Mouse (Mus musculus) cerebellum, adult 11 months (tissue): ENCODE measurements around the gene Gzmd.
"Not testable (repeated sequence)": the region's sequence is repeated elsewhere in the genome, so short reads cannot be mapped to it uniquely, and the experiment has no call there.

ENCODE experiments used
- DNase-seq: peaks from one replicate; pipeline ENCODE4 v3.0.0; 2022

The Gzmd gene

GRCm38 (mm10) chr14:56132508-56132907 lies at the start of gene Gzmd:
TSS of gene Gzmd (minus strand) at chr14:56132608.
- not testable (repeated sequence) for DNase-seq

DNA sequence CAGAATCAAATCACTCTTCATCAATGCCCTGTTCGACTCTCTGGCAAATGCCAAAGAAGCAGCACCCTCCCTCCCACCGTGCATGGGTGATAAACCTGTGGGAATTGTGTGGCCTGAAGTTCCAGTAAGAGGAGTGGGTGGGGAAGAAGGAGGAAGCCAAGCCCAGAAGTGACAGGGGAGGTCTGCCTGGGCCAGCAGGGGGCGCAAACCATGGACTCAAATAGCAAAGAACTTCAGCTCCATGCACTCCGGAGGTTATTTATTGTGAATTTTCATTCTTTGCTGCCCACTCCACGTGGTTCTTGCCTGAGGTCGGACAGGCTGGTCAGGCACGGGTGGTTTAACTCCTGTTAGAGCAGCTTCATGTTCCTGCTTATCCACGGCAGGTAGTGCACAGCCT lies 45.2 kb upstream of the Gzmd start:
- not testable (repeated sequence) for DNase-seq

DNA sequence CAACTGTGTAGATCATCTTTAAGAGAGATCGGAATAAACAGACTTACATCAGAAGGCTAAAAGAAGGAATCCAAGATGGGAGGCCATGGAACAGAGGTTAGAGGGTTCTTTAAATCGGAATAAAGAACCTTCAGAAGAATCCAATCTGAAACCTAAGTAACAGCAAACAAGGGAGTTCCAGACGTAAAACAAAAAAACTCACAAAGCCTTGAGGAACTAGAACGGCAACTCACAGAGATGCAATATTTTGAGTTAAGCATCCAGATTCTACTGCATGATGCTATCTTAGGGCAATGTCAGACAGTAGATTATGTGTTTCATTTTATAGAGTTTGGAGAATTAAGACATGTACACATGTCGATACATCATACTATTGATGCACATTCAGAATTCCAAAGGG lies 42.1 kb upstream of the Gzmd start, which contains the start of gene Gzmn:
Gene Gzmn (minus strand): TSS at position 101 of the 400 bp plus-strand sequence.
- DNase-seq = no peak

DNA sequence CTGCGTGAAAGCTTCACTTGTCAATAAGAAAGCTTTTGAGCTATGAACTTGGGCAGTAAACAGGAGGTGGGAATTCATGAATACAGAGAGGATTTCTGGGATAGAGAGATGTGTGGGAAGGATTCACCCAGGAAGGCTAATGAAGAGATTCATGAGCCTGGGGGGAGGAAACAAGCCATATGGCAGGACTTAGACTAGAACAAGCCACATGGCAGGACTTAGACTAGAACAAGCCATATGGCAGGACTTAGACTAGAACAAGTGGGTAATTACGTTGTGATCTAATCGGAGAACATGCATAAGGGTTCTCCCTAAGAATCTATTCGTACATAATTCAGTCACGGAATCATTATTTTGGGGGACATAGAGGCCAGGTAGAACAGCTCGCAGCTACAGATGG lies 41.0 kb upstream of the Gzmd start:
- DNase-seq = peak; percentile 16

GRCm38 (mm10) chr14:56172744-56173143 lies 40.3 kb upstream of the Gzmd start:
- no peak for DNase-seq

- no peak for DNase-seq
These were observed 35.6 kb upstream of the Gzmd start for GRCm38 (mm10) chr14:56168009-56168408.

GRCm38 (mm10) chr14:56162109-56162508 lies 29.7 kb upstream of the Gzmd start:
- peak; percentile 46 for DNase-seq

- DNase-seq = not testable (repeated sequence)
These were observed 27.1 kb upstream of the Gzmd start, which contains the start of gene Gzmg for GRCm38 (mm10) chr14:56159479-56159878. TSS of gene Gzmg (minus strand) at chr14:56159579.

DNA sequence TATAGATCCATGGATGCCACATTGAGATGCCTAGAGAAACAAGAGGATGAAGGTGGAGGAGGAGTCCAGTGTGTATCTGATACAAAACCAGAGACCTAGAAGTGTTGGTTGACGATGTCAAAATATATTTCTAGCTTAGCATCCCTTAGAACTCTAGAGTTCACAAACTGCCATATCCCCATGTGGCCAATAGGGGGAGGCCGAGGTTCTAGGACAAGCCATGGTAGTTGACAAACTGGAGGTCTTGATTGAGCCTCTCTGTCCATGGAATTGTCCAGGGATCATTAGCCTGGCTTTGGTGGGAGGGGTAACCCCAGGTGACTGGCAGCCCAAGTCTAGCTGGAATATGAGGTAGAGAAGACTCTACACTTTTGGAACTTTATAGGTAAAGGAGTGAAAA lies 22.9 kb upstream of the Gzmd start:
- DNase-seq = no peak

- DNase-seq = peak; percentile 7
These were observed 1.3 kb upstream of the Gzmd start for GRCm38 (mm10) chr14:56133675-56134074.

DNA sequence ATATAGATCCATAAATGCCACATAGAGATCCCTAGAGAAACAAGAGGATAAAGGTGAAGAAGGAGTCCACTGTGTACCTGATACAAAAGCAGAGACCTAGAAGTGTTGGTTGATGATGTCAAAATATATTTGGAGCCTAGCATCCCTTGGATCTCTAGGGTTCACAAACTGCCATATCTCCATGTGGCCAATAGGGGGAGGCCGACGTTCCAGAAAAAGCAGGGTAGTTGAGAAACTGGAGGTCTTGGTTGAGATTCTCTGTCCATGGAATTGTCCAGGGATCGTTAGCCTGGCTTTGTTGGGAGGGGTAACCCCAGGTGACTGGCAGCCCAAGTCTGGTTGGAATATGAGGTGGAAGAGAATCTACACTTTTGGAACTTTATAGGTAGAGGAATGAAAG lies 4.1 kb downstream of the Gzmd start:
- no peak for DNase-seq

DNA sequence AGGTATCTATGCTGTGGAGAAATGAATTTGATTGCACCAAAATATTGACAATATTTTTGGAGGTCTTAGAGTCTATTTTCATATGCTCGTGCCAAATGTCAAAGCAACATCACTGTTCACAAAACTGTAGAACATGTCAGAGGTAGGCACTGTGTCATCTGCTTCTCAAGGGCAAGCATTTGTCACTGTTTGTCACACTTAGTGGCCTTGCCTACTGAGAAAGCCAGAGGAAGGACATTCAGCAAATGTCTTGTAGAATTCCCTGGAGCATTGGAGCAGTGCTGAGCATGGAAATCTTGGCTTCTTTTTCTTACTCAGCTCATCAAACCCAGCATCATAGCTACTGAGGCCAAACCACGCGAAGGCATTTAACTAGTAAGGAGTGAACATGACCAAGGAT lies 8.9 kb downstream of the Gzmd start:
- no peak for DNase-seq

- no peak for DNase-seq
These were observed 11.9 kb downstream of the Gzmd start, which contains the start of gene Gzme for GRCm38 (mm10) chr14:56120525-56120924. TSS of gene Gzme (minus strand) at chr14:56120625.

- DNase-seq = not testable (repeated sequence)
These were observed 16.7 kb downstream of the Gzmd start for GRCm38 (mm10) chr14:56115531-56116310.

DNA sequence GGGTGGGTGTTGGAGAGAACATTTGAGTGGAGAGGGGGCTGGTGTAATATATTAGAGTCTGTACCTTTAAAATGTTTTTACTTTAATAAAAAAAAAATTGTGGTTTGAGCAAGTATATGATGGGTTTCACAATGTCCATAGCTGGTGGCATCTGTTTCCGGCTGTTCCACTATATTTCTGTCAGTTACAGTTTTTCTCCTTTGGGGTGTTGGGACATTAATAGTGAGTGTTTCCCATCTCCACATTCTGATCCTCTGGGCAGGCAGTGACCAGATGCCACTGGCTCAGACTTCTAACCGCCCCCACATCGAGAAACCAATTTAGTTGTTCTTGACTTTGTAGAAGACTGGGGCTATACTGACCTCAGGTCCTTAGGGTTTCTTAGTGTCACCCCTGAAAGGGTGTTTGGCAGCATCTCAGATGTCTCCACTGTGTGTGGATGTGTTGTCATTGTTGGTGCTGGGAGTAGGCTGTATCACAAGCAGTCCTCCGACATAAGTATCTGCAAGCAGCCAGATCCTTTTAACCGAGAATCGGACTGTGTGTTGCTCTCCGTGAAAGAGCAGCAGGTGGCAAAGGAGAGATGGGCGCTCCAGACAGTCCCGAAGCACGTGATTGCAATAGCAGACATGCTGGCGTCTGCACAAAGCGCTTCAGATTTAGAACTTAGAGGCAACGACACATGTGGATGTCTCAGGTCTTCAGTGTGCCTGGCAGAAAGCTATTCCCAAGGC lies 26.8 kb downstream of the Gzmd start:
- no peak for DNase-seq

DNA sequence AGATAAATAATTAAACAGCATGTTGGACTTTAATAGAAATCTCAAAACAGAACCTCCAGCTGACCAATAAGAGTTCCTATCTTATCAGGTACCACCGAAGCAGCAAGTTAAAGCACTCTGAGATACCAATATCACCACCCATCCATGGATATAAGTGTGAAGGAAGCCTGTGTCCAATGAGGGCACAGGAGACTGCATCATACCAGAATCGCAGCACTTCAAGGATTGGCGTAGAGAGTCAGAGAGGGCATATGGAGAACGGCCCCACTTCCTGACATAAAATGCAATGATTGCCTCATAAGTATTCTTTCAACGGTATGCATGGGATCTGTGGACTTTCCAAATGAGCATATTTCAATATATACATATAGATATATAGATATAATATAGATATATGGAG lies 27.4 kb downstream of the Gzmd start:
- no peak for DNase-seq

- DNase-seq = no peak
These were observed 29.0 kb downstream of the Gzmd start for GRCm38 (mm10) chr14:56103452-56103851.

DNA sequence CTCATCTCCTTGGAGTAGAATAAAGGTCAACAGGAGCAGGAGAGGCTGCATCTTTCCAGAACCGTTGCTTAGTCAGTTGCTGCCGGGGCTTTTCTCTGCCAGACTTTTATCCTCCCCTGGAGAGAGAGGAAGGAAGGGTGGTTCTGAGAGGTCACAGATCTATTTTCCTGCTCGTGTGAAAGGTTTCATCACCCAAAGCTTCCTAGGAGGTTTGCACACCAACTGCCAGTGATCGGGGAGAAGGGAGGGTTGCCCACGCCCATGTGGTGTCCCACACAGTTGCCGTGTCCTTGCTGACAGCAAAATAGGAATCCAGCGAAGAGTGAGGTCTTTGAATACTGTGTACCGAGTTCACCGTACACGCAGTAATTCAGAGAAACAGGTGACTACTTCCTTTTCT lies 30.0 kb downstream of the Gzmd start, which contains the start of gene Ctsg:
Gene Ctsg (minus strand): TSS at position 189 of the 400 bp plus-strand sequence.
- DNase-seq = no peak

GRCm38 (mm10) chr14:56098940-56099339 lies 33.5 kb downstream of the Gzmd start:
- no peak for DNase-seq

GRCm38 (mm10) chr14:56097597-56097996 lies 34.8 kb downstream of the Gzmd start:
- DNase-seq = no peak

DNA sequence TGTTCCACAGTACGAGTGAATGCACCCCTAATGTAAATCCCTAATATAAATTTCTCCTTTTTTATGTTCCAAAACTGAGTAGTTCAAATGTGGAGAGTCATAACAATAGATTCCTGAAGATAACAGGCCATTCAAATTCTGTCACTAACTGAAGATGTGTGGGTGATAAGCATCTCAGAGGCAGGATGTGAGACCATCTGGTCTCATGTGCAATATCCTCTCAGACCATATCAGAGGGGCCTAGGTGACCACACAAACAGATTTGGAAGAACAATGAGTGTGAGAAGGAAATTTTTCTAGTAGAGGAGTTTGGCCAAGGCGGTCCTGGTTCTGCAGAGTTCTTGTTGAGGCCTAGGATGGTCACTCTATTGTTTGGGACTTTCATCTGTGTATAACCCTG lies 39.1 kb downstream of the Gzmd start:
- DNase-seq = no peak

- no peak for DNase-seq
These were observed 45.7 kb downstream of the Gzmd start for GRCm38 (mm10) chr14:56086711-56087110.

GRCm38 (mm10) chr14:56085167-56085566 lies 47.2 kb downstream of the Gzmd start, which contains the start of gene Mcpt8:
TSS of gene Mcpt8 (minus strand) at chr14:56085273.
- DNase-seq = no peak

GRCm38 (mm10) chr14:56082016-56082415 lies 50.4 kb downstream of the Gzmd start:
- DNase-seq = peak; percentile 30
